Mouse (Mus musculus) small intestine, adult 2 months (tissue): ENCODE data around the gene Dop1a.

Experiments used
- CTCF ChIP-seq: fragments of 200-500 bp; IDR thresholded peaks from 2 replicates; pipeline ENCODE4 v1.5.1; 2012; ENCODE audit warnings: low read depth, mild to moderate bottlenecking, control low read depth, inconsistent platforms, low read length, moderate library complexity, mixed read lengths; ENCODE audit not compliant: insufficient replicate concordance, insufficient read length; ENCODE audit errors: extremely low read depth
- POLR2A ChIP-seq: fragments of 200-500 bp; IDR thresholded peaks from 2 replicates; pipeline ENCODE4 v1.6.1; 2012; ENCODE audit warnings: low read depth, mild to moderate bottlenecking, control low read depth, inconsistent platforms, low read length, moderate library complexity

DNA sequence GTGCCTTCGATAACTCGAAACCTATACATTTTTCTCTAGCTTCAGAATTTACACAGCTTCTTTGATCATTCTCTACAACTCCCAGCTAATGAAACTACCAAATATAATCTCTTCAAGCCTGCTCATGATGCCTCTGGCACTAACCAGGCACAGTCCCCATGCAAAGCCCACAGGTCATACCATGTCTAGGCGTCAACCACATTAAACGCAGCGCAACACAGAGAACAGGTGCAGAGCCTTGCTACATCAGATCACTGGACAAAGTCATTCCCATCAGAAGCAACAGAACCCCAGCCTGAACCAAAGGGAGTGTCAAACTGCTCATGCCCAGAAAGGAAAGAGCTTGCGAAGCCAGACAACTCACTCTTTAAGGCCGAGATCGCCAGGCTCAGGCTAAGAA lies 30.3 kb upstream of the Dop1a start:
- TF ChIP-seq POLR2A, result no peak
- TF ChIP-seq CTCF, result no peak
